9 mouse cellular contexts compared by ENCODE assay signal in the genomic region with DNA sequence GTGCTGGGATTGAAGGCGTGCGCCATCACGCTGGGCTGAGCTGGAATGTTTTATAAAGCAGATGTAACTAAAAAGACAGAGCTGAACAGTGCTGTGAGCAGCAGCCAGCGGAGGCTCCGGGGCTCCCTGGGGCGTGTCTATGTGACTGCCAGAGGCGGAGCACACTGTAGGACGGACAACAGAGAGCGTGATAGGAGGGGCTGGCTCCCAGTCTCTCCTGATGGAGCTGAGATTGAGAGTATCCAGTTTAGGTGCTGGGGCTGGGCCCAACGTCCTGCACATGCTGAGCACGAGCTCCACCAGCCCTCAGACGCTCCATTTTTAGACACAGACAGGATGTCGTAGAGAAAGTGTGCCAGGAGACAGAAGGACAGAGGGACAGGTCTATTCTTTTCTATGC. TPM values are rescaled to one million over a fixed set of nuclear protein-coding genes. Genes with fewer than 3 reads are reported as not detected.
DNase-seq lines count a peak whose midpoint lies in the region; ATAC-seq and TF ChIP-seq lines count a peak whose summit lies in the region.
"Had no signal": no experiment of that assay in that cellular context is flagged by ENCODE, and none has a peak within 500 bp of the region (broad histone marks: within the 10 kb centered on the region; RNA-seq: fewer than 3 reads in every experiment).

No protein-coding gene starts in this region.

- no peaks in the 10 kb centered on the region for H3K27me3 ChIP-seq in intestine, postnatal 0 days (replicated peaks; ENCODE audit: control insufficient read depth, insufficient read depth, low read length)
- no peaks in the 10 kb centered on the region for H3K27me3 ChIP-seq in liver, postnatal 0 days (ENCODE audit: insufficient read depth, low read length)

- H3K27ac ChIP-seq in intestine, postnatal 0 days (ENCODE audit: low read depth, low read length): no peak overlapping the region
- no peak overlapping the region for H3K27ac ChIP-seq in liver, postnatal 0 days (ENCODE audit: low read depth)
- H3K27ac ChIP-seq: liver, embryonic 13.5 days had no signal

- DNase-seq in embryo, embryonic 11 days: peak; percentile 26
- DNase-seq in embryo, embryonic 9.5 days (ENCODE audit: extremely low spot score): no peak
- peak; percentile 55 for DNase-seq in urinary bladder, postnatal 14 days (ENCODE audit: low spot score)
- no peak for DNase-seq in urinary bladder, postnatal 25 days (ENCODE audit: low spot score)
- no peak for DNase-seq in Muller cell, postnatal 12 days (ENCODE audit: inconsistent ontology term)
- no peak for DNase-seq in liver, postnatal 0 days
- DNase-seq in thymus, postnatal 0 days (ENCODE audit: low spot score): no peak
- DNase-seq: liver, embryonic 13.5 days had no signal

- no peaks in the 10 kb centered on the region for H3K4me1 ChIP-seq in intestine, postnatal 0 days (replicated peaks; ENCODE audit: control insufficient read depth, insufficient read depth, low read length)
- no peaks in the 10 kb centered on the region for H3K4me1 ChIP-seq in liver, postnatal 0 days (ENCODE audit: insufficient read depth)

- H3K9me3 ChIP-seq in intestine, postnatal 0 days (ENCODE audit: control insufficient read depth): no peaks in the 10 kb centered on the region
- H3K9me3 ChIP-seq in liver, postnatal 0 days (ENCODE audit: low read length): no peaks in the 10 kb centered on the region
- H3K9me3 ChIP-seq: liver, embryonic 13.5 days had no signal

- no peak for TF ChIP-seq CTCF in intestine, postnatal 0 days (IDR thresholded peaks at IDR 0.05; ENCODE audit: low read depth)
- no peak for TF ChIP-seq CTCF in liver, postnatal 0 days (IDR thresholded peaks at IDR 0.05; ENCODE audit: low read depth)

- H3K4me2 ChIP-seq in intestine, postnatal 0 days (replicated peaks; ENCODE audit: low read depth): no peak overlapping the region
- no peak overlapping the region for H3K4me2 ChIP-seq in liver, postnatal 0 days (ENCODE audit: low read depth, low read length)
- H3K4me2 ChIP-seq: liver, embryonic 13.5 days had no signal

- TF ChIP-seq EP300 in liver, postnatal 0 days (IDR thresholded peaks at IDR 0.05; ENCODE audit: low read depth): no peak

- WGBS in intestine, postnatal 0 days: 37% methylated on average over 13 of the region's 13 CpGs
- 39% methylated on average over 13 of the region's 13 CpGs for WGBS in liver, postnatal 0 days (ENCODE audit: insufficient replicate concordance)

- peaks cover 86% of the 10 kb centered on the region for H3K36me3 ChIP-seq in intestine, postnatal 0 days (ENCODE audit: control insufficient read depth, insufficient read depth)
- peaks cover 39% of the 10 kb centered on the region for H3K36me3 ChIP-seq in liver, postnatal 0 days (replicated peaks; ENCODE audit: insufficient read depth, low read length)

- ATAC-seq in intestine, postnatal 0 days: peak; percentile 26; the same call in 1 of the 2 replicates
- no peak for ATAC-seq in liver, postnatal 0 days

- H3K9ac ChIP-seq in intestine, postnatal 0 days (ENCODE audit: low read depth, low read length): no peak overlapping the region
- H3K9ac ChIP-seq in liver, postnatal 0 days (replicated peaks): no peak overlapping the region
- H3K9ac ChIP-seq: liver, embryonic 13.5 days had no signal

- H3K4me3 ChIP-seq in intestine, postnatal 0 days (ENCODE audit: low read depth, low read length): no peak overlapping the region
- no peak overlapping the region for H3K4me3 ChIP-seq in liver, postnatal 0 days (ENCODE audit: low read depth, low read length)
- H3K4me3 ChIP-seq: liver, embryonic 13.5 days had no signal

RNA-seq across cellular contexts. Expression of a gene that starts 29.9 kb away (rescaled TPM):
- polyA plus RNA-seq in intestine, postnatal 0 days (2015; fragmentation: Nextera tagmentation; extraction: Ambion mirVana): 2.9 and 4.5 TPM in 2 replicates
- not detected in 2 replicates for polyA plus RNA-seq in liver, postnatal 0 days (2015; fragmentation: Nextera tagmentation; extraction: Ambion mirVana)
- polyA plus RNA-seq in thymus, postnatal 0 days (2015; fragmentation: Nextera tagmentation; extraction: Ambion mirVana): 0.19 and 0.23 TPM in 2 replicates

RNA-seq across cellular contexts. Expression of a gene that starts 42.1 kb away (rescaled TPM):
- 26.2 and 26.7 TPM in 2 replicates for polyA plus RNA-seq in intestine, postnatal 0 days (2015; fragmentation: Nextera tagmentation; extraction: Ambion mirVana)
- 62.6 and 75.0 TPM in 2 replicates for polyA plus RNA-seq in liver, postnatal 0 days (2015; fragmentation: Nextera tagmentation; extraction: Ambion mirVana)
- 102 and 118 TPM in 2 replicates for polyA plus RNA-seq in thymus, postnatal 0 days (2015; fragmentation: Nextera tagmentation; extraction: Ambion mirVana)

RNA-seq across cellular contexts. Expression of a gene that starts 49.5 kb away (rescaled TPM):
- 19.9 and 21.9 TPM in 2 replicates for polyA plus RNA-seq in intestine, postnatal 0 days (2015; fragmentation: Nextera tagmentation; extraction: Ambion mirVana)
- 13.1 and 23.1 TPM in 2 replicates for polyA plus RNA-seq in liver, postnatal 0 days (2015; fragmentation: Nextera tagmentation; extraction: Ambion mirVana)
- polyA plus RNA-seq in thymus, postnatal 0 days (2015; fragmentation: Nextera tagmentation; extraction: Ambion mirVana): 10.4 and 13.2 TPM in 2 replicates

RNA-seq across cellular contexts. Expression of a gene that starts 56.6 kb away (rescaled TPM):
- polyA plus RNA-seq in intestine, postnatal 0 days (2015; fragmentation: Nextera tagmentation; extraction: Ambion mirVana): 28.9 and 33.4 TPM in 2 replicates
- polyA plus RNA-seq in liver, postnatal 0 days (2015; fragmentation: Nextera tagmentation; extraction: Ambion mirVana): 44.7 and 49.2 TPM in 2 replicates
- polyA plus RNA-seq in thymus, postnatal 0 days (2015; fragmentation: Nextera tagmentation; extraction: Ambion mirVana): 8.0 and 8.6 TPM in 2 replicates

Comparison
In these comparisons a context has a peak if more than half of its experiments do, and no peak if none do; other contexts are left out.
1. DNase-seq: peak in embryo, embryonic 11 days (single experiment) and urinary bladder, postnatal 14 days (single experiment); none in embryo, embryonic 9.5 days (single experiment), urinary bladder, postnatal 25 days (single experiment), Muller cell, postnatal 12 days (single experiment), liver, postnatal 0 days (single experiment) and thymus, postnatal 0 days (single experiment).